Mouse (Mus musculus) intestine, embryonic 15.5 days (tissue): ENCODE results near the gene Fam189a1. TPM values are rescaled to one million over a fixed set of nuclear protein-coding genes. Genes with fewer than 3 reads are reported as not detected.

Experiments used
- ATAC-seq: fragments of 200-750 bp; cut with Nextera tagmentation; 2 replicates; pipeline ENCODE4 v1.8.0; 2017; ENCODE audit warnings: moderate TSS enrichment, moderate library complexity
- H3K27ac ChIP-seq: fragments of 300-500 bp; sonication (generic); 2 replicates; pipeline ENCODE4 v1.5.1; 2015; ENCODE audit warnings: mild to moderate bottlenecking, inconsistent platforms
- H3K27me3 ChIP-seq: fragments of 300-500 bp; sonication (generic); replicated peaks from 2 replicates; pipeline ENCODE4 v1.6.1; 2015; ENCODE audit warnings: inconsistent platforms
- H3K36me3 ChIP-seq: fragments of 300-500 bp; sonication (generic); 2 replicates; pipeline ENCODE4 v1.6.1; 2015; ENCODE audit warnings: inconsistent platforms
- H3K4me1 ChIP-seq: fragments of 300-500 bp; sonication (generic); replicated peaks from 2 replicates; pipeline ENCODE4 v1.6.1; 2015; ENCODE audit warnings: inconsistent platforms
- H3K4me2 ChIP-seq: fragments of 300-500 bp; sonication (generic); replicated peaks from 2 replicates; pipeline ENCODE4 v1.6.1; 2015; ENCODE audit warnings: mild to moderate bottlenecking, inconsistent platforms
- H3K4me3 ChIP-seq: fragments of 300-500 bp; sonication (generic); replicated peaks from 2 replicates; pipeline ENCODE4 v1.5.1; 2015; ENCODE audit warnings: inconsistent platforms
- H3K9ac ChIP-seq: fragments of 300-500 bp; sonication (generic); 2 replicates; pipeline ENCODE4 v1.6.1; 2015; ENCODE audit warnings: inconsistent platforms
- H3K9me3 ChIP-seq: fragments of 300-500 bp; sonication (generic); 2 replicates; pipeline ENCODE4 v1.6.1; 2016; ENCODE audit warnings: inconsistent platforms
- WGBS: fragments of 180-500 bp; shearing (Covaris S2); methylation state at CpG from one replicate; pipeline ENCODE4 v1.1.7; 2015; 5-methylcytosine and 5-hydroxymethylcytosine counted together
- polyA plus RNA-seq: library from polyadenylated mRNA; unstranded; fragments of >200 nt; fragmentation: Nextera tagmentation; extraction: Ambion mirVana; gene quantifications from 2 replicates; pipeline ENCODE4 v1.2.1, GENCODE M21; 2015

The Fam189a1 gene
- polyA plus RNA-seq, 1 experiment from 2014 or later = 1.4 TPM

GRCm38 (mm10) chr7:65060163-65060799, 96.1 kb downstream of the Fam189a1 start:
- ATAC-seq = peak; percentile 63; the same call in 1 of the 2 replicates

GRCm38 (mm10) chr7:65056864-65057263, 99.5 kb downstream of the Fam189a1 start:
- ATAC-seq = no peak
- Histone ChIP-seq H3K4me3 (no peak overlapping the region), H3K27me3 (no peaks in the 10 kb centered on the region), H3K9me3 (no peaks in the 10 kb centered on the region), H3K9ac (no peak overlapping the region), H3K4me1 (no peaks in the 10 kb centered on the region), H3K27ac (no peak overlapping the region), H3K36me3 (no peaks in the 10 kb centered on the region), H3K4me2 (no peak overlapping the region)
- WGBS = 78% methylated on average over 6 of the region's 6 CpGs

More at GRCm38 (mm10) chr7:65060163-65060799, 96.1 kb downstream of the Fam189a1 start:
- 54% methylated on average over 7 of the region's 7 CpGs for WGBS
- Histone ChIP-seq H3K4me3 (no peak overlapping the region), H3K4me2 (no peak overlapping the region), H3K9me3 (no peaks in the 10 kb centered on the region), H3K36me3 (no peaks in the 10 kb centered on the region), H3K4me1 (no peaks in the 10 kb centered on the region), H3K27me3 (no peaks in the 10 kb centered on the region), H3K9ac (no peak overlapping the region), H3K27ac (no peak overlapping the region)

- Histone ChIP-seq H3K27me3 (no peaks in the 10 kb centered on the region), H3K9ac (no peak overlapping the region), H3K36me3 (no peaks in the 10 kb centered on the region), H3K4me2 (no peak overlapping the region), H3K27ac (no peak overlapping the region), H3K4me1 (peaks cover 3% of the 10 kb centered on the region; the same call in 1 of the 2 replicates), H3K9me3 (no peaks in the 10 kb centered on the region), H3K4me3 (no peak overlapping the region)
- ATAC-seq = no peak
- 71% methylated on average over 1 of the region's 1 CpGs for WGBS
Measured at GRCm38 (mm10) chr7:65051986-65052385, 104.4 kb downstream of the Fam189a1 start.

DNA sequence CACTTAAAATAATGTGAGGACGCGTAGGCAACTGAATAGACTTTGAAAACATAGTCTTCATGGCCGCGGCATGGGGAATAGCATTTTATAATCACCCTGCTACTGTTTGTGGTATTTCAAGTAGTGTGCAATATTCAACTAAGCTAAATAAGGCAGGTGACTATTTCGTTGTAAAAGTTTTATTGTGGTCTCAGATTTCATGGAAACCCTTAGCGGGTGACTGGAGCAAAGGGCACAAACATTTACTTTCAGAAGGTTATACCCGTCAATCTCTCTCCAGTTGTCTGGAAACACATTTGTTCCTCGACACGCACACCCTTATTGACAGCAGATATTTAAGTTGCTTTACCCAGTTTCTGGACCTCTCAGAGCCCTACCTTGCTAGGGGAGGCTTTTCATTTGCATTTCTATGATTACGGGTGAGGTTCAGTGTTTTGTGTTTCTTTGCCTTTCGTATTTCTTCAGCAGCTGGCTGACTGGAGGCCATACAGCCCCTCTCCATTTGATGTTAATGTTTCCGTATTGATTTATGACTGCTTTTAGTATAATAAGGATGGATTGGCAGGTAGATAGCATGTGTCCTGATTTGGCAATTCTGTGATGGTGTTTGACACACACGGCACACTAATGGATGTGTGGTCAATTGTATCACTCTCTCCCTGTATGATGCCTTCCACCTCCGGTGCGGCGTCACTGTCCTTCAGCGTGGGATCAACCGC, 107.0 kb downstream of the Fam189a1 start:
- H3K4me3 ChIP-seq = no peak overlapping the region
- H3K36me3 ChIP-seq = no peaks in the 10 kb centered on the region
- no peaks in the 10 kb centered on the region for H3K9me3 ChIP-seq
- WGBS = 61% methylated on average over 18 of the region's 18 CpGs
- peak overlapping the region; percentile 26; the same call in 1 of the 2 replicates for H3K4me2 ChIP-seq
- H3K9ac ChIP-seq = no peak overlapping the region
- no peaks in the 10 kb centered on the region for H3K27me3 ChIP-seq
- ATAC-seq = peak; percentile 71
- peaks cover 3% of the 10 kb centered on the region; the same call in 1 of the 2 replicates for H3K4me1 ChIP-seq
- no peak overlapping the region for H3K27ac ChIP-seq

GRCm38 (mm10) chr7:65047700-65048099, 108.7 kb downstream of the Fam189a1 start:
- Histone ChIP-seq H3K27ac (no peak overlapping the region), H3K9me3 (no peaks in the 10 kb centered on the region), H3K4me3 (no peak overlapping the region), H3K4me2 (no peak overlapping the region), H3K4me1 (peaks cover 3% of the 10 kb centered on the region; the same call in 1 of the 2 replicates), H3K9ac (no peak overlapping the region), H3K36me3 (no peaks in the 10 kb centered on the region), H3K27me3 (no peaks in the 10 kb centered on the region)
- peak; percentile 15; the same call in 1 of the 2 replicates for ATAC-seq
- 55% methylated on average over 5 of the region's 5 CpGs for WGBS

- Histone ChIP-seq H3K36me3 (no peaks in the 10 kb centered on the region), H3K9me3 (no peaks in the 10 kb centered on the region), H3K4me2 (no peak overlapping the region), H3K4me1 (peaks cover 3% of the 10 kb centered on the region; the same call in 1 of the 2 replicates), H3K27ac (no peak overlapping the region), H3K4me3 (no peak overlapping the region), H3K27me3 (no peaks in the 10 kb centered on the region), H3K9ac (no peak overlapping the region)
- 57% methylated on average over 4 of the region's 4 CpGs for WGBS
- ATAC-seq = no peak
Measured at GRCm38 (mm10) chr7:65046690-65047089, 109.7 kb downstream of the Fam189a1 start.

GRCm38 (mm10) chr7:65044280-65044679, 112.1 kb downstream of the Fam189a1 start:
- ATAC-seq = no peak

DNA sequence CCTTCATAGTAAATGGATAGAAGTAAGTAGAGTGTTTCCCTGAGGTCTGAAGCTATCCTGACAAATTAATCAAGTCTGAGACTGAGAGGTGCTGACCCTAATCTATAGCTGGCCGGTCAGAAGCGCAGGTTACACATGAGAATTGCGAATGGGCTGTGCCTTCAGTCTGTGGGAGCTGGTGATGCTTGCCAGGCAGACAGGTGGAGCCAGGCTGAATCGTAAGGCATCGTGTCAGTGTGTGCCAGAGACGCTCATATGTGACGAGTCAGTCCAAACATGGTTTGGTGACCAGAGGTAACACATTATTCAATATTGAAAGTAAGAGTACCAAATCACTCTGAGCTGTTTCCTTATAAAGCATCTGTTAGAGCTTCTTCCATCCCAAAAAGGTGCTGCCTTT, 115.3 kb downstream of the Fam189a1 start:
- Histone ChIP-seq H3K4me3 (no peak overlapping the region), H3K27ac (no peak overlapping the region), H3K36me3 (no peaks in the 10 kb centered on the region), H3K9me3 (no peaks in the 10 kb centered on the region), H3K4me2 (no peak overlapping the region), H3K27me3 (no peaks in the 10 kb centered on the region), H3K4me1 (no peaks in the 10 kb centered on the region), H3K9ac (no peak overlapping the region)
- ATAC-seq = no peak
- 90% methylated on average over 7 of the region's 7 CpGs for WGBS

More at GRCm38 (mm10) chr7:65044280-65044679, 112.1 kb downstream of the Fam189a1 start:
- Histone ChIP-seq H3K4me2 (no peak overlapping the region), H3K9ac (no peak overlapping the region), H3K27me3 (no peaks in the 10 kb centered on the region), H3K27ac (no peak overlapping the region), H3K36me3 (no peaks in the 10 kb centered on the region), H3K9me3 (no peaks in the 10 kb centered on the region), H3K4me3 (no peak overlapping the region), H3K4me1 (peaks cover 3% of the 10 kb centered on the region; the same call in 1 of the 2 replicates)
- WGBS = 74% methylated on average over 6 of the region's 6 CpGs

- Histone ChIP-seq H3K27ac (no peak overlapping the region), H3K9me3 (no peaks in the 10 kb centered on the region), H3K4me3 (no peak overlapping the region), H3K4me1 (no peaks in the 10 kb centered on the region), H3K4me2 (no peak overlapping the region), H3K27me3 (no peaks in the 10 kb centered on the region), H3K9ac (no peak overlapping the region), H3K36me3 (no peaks in the 10 kb centered on the region)
- 73% methylated on average over 7 of the region's 7 CpGs for WGBS
- no peak for ATAC-seq
Measured at GRCm38 (mm10) chr7:65031741-65032140, 124.6 kb downstream of the Fam189a1 start.

GRCm38 (mm10) chr7:65031195-65031594, 125.2 kb downstream of the Fam189a1 start:
- Histone ChIP-seq H3K27ac (no peak overlapping the region), H3K9ac (no peak overlapping the region), H3K4me3 (no peak overlapping the region), H3K36me3 (no peaks in the 10 kb centered on the region), H3K4me2 (no peak overlapping the region), H3K4me1 (no peaks in the 10 kb centered on the region), H3K9me3 (no peaks in the 10 kb centered on the region), H3K27me3 (no peaks in the 10 kb centered on the region)
- no peak for ATAC-seq
- WGBS = 83% methylated on average over 6 of the region's 6 CpGs

GRCm38 (mm10) chr7:65029985-65030384, 126.4 kb downstream of the Fam189a1 start:
- Histone ChIP-seq H3K27ac (no peak overlapping the region), H3K4me2 (no peak overlapping the region), H3K9ac (no peak overlapping the region), H3K4me3 (no peak overlapping the region), H3K4me1 (no peaks in the 10 kb centered on the region), H3K9me3 (no peaks in the 10 kb centered on the region), H3K36me3 (no peaks in the 10 kb centered on the region), H3K27me3 (no peaks in the 10 kb centered on the region)
- WGBS = 87% methylated on average over 16 of the region's 16 CpGs
- ATAC-seq = no peak

DNA sequence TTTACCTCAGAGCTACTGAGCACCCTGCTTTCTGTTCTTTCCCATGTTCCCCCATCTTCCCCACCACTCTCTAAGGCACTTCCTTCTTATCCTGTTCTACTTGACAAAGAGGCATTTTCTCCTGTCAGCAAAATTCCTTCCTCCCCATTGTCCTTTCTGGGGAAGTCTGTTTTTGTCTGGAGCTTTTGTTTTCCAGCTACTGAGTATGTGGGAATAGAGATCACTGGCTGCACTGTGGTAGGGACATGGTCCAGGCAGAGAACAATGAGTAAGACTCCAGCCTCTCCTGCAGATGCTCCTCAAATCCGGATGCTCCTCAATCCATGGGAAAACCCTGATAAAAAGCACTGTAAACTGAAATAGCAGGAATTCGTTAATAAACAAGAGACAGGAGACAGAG, 135.1 kb downstream of the Fam189a1 start:
- 46% methylated on average over 2 of the region's 2 CpGs for WGBS
- no peak overlapping the region for H3K27ac ChIP-seq
- no peak for ATAC-seq
- H3K27me3 ChIP-seq = no peaks in the 10 kb centered on the region
- no peaks in the 10 kb centered on the region for H3K4me1 ChIP-seq
- H3K9ac ChIP-seq = no peak overlapping the region
- no peak overlapping the region for H3K4me3 ChIP-seq
- no peaks in the 10 kb centered on the region for H3K9me3 ChIP-seq
- no peak overlapping the region for H3K4me2 ChIP-seq
- no peaks in the 10 kb centered on the region for H3K36me3 ChIP-seq
